Comparison of ENCODE assay signal across 18 mouse cellular contexts in the genomic region with DNA sequence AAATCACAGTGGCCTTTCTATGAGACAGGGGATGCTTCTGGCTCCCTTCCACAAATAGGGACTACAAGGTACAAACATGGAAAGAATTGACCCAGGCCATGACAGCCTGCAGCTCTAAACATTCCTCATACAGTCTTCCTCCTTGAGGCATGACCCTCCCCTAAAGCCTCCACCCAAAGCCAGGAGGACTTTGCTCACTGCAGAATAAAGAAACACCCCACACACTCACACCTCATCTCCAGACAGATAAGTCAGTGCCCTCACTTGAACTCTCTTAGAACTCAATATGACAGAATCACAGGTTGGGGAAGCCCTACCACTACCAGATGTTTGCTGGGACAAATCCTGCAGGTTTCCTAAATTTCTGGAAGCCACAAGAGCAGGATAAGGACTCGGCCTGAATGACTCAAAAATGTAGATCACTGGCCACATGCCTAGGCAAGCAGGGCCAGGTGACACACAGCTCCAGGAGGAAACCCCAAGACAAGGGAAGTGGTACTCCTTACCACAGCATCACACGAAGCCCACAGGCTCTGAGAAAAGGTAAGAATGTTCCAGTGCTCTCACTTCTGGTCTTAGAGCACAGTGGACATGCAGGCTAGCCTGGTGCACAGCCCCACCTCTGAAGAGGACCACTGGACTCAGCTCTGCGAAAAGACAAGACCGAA.
A peak's percentile ranks its signal among the peaks of the same experiment; 100 is the strongest.
DNase-seq lines count a peak whose midpoint lies in the region; ATAC-seq lines count a peak whose summit lies in the region.
"Had no signal": no experiment of that assay in that cellular context is flagged by ENCODE, and none has a peak within 500 bp of the region (broad histone marks: within the 10 kb centered on the region; RNA-seq: fewer than 3 reads in every experiment).

No protein-coding gene starts in this region.

- no peak overlapping the region for H3K27ac ChIP-seq in hindbrain, embryonic 12.5 days
- H3K27ac ChIP-seq: embryonic facial prominence, embryonic 12.5 days; forebrain, embryonic 13.5 days; hindbrain, embryonic 10.5 days; kidney, postnatal 0 days had no signal

- 91% methylated on average over 4 of the region's 4 CpGs for WGBS in hindbrain, embryonic 12.5 days

- H3K4me1 ChIP-seq in hindbrain, embryonic 12.5 days, result no peaks in the 10 kb centered on the region

- H3K9me3 ChIP-seq in hindbrain, embryonic 12.5 days (replicated peaks), result no peaks in the 10 kb centered on the region
- H3K9me3 ChIP-seq: embryonic facial prominence, embryonic 12.5 days; forebrain, embryonic 13.5 days; hindbrain, embryonic 10.5 days had no signal

- H3K4me3 ChIP-seq in hindbrain, embryonic 12.5 days, result no peak overlapping the region
- H3K4me3 ChIP-seq: embryonic facial prominence, embryonic 12.5 days; erythroblast, embryonic 14.5 days; forebrain, embryonic 13.5 days; hindbrain, embryonic 10.5 days; myocyte had no signal

- H3K27me3 ChIP-seq in hindbrain, embryonic 12.5 days, result no peaks in the 10 kb centered on the region
- H3K27me3 ChIP-seq: embryonic facial prominence, embryonic 12.5 days; forebrain, embryonic 13.5 days had no signal

- DNase-seq in thymus, postnatal 4 days, result peak; percentile 13
- no peak for DNase-seq in thymus, postnatal 10 days (ENCODE audit: low spot score in 2 of 2)
- DNase-seq in cerebellum, adult 9-11 months, result no peak
- DNase-seq in yolk sac, embryonic 10.5 days (ENCODE audit: low spot score), result no peak
- DNase-seq: adrenal gland, postnatal 36 days; cerebellum, adult 18-20 months; gastrocnemius, postnatal 10 days; midbrain, embryonic 14.5 days had no signal

- peak; percentile 47 for ATAC-seq in granulocyte monocyte progenitor cell, adult 5-6 weeks (replicated peaks; ENCODE audit: poor library complexity, severe bottlenecking)
- ATAC-seq in megakaryocyte, adult 5-6 weeks (ENCODE audit: poor library complexity, severe bottlenecking), result peak; percentile 61
- no peak for ATAC-seq in hindbrain, embryonic 12.5 days (ENCODE audit: low FRiP score)
- ATAC-seq: forebrain, embryonic 13.5 days; lung, postnatal 0 days had no signal

- no peaks in the 10 kb centered on the region for H3K36me3 ChIP-seq in hindbrain, embryonic 12.5 days
- H3K36me3 ChIP-seq: embryonic facial prominence, embryonic 12.5 days; hindbrain, embryonic 10.5 days had no signal

- H3K4me2 ChIP-seq in hindbrain, embryonic 12.5 days (replicated peaks), result no peak overlapping the region
- H3K4me2 ChIP-seq: embryonic facial prominence, embryonic 12.5 days; forebrain, embryonic 13.5 days had no signal

- H3K9ac ChIP-seq in hindbrain, embryonic 12.5 days, result no peak overlapping the region
- H3K9ac ChIP-seq: embryonic facial prominence, embryonic 12.5 days; forebrain, embryonic 13.5 days had no signal
